Mouse (Mus musculus): ENCODE measurements around the gene Zp3.

DNA sequence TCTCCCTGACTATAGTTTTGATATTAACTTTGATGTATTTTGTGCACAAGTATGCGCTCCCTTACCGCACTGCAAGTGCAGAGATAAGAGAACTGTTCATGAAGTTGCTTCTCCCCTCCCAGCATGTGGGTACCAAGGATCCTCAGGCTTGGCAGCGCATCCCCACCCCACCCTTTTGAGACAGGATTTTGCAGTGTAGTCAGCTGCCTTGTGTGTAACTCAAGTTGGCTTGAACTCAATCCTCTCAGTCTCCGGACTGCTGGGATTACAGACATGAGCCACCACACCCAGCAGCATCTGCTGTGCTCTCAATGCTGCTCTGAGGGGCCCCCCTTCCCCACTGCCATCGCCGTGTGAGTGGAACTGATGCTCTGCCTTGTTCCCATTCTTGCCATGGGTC, 37.4 kb downstream of the Zp3 start:
- no peak for TF ChIP-seq POLR2A (IDR thresholded peaks at IDR 0.05; ENCODE audit: control insufficient read depth, low read depth, low read length)
- no peak for TF ChIP-seq CTCF (IDR thresholded peaks at IDR 0.05; ENCODE audit: control insufficient read depth, insufficient read depth, insufficient replicate concordance, low read depth, low read length)

Measured in testis, adult 2 months (tissue).